In the genomic region with DNA sequence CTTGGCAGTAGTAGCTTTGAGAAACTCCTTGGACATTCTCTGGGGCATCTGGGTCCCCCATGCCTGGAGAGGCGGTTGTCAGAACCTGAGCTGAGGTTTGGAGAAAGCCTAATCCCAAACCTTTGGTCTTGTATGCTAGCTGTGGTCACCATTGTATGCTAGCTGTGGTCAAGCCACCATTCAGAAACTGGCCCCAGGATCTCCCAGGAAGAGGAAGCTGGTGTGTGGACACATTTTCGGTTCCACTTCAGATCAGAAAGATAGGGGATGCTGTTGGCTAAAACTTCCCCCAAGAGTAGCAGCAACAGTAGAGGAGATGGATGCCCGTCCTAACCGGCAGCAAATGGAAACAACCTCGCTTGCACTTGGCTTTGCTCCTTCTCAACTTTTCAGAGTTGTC, we compare ENCODE assay signal across 23 mouse cellular contexts.
"Had no signal": no experiment of that assay in that cellular context is flagged by ENCODE, and none has a peak within 500 bp of the region (broad histone marks: within the 10 kb centered on the region; RNA-seq: fewer than 3 reads in every experiment).

No protein-coding gene starts in this region.

- H3K27ac ChIP-seq: intestine, embryonic 15.5 days; kidney, embryonic 15.5 days; left cerebral cortex, adult 2 months; liver, embryonic 12.5 days; liver, embryonic 15.5 days; lung, embryonic 15.5 days; macrophage; midbrain, embryonic 10.5 days had no signal

- H3K9ac ChIP-seq: intestine, embryonic 15.5 days; kidney, embryonic 15.5 days; liver, embryonic 12.5 days; liver, embryonic 15.5 days; lung, embryonic 15.5 days had no signal

- H3K9me3 ChIP-seq: intestine, embryonic 15.5 days; kidney, embryonic 15.5 days; liver, embryonic 12.5 days; liver, embryonic 15.5 days; lung, embryonic 15.5 days; megakaryocyte, embryonic 14.5 days; midbrain, embryonic 10.5 days had no signal

- H3K4me3 ChIP-seq: intestine, embryonic 15.5 days; kidney, embryonic 15.5 days; left cerebral cortex, adult 2 months; liver, embryonic 12.5 days; liver, embryonic 15.5 days; lung, embryonic 15.5 days; megakaryocyte, embryonic 14.5 days; midbrain, embryonic 10.5 days had no signal

- DNase-seq: kidney, adult 11 months; kidney, adult 8-10 months; kidney, postnatal 14 days; kidney, postnatal 4 days; layer of hippocampus, postnatal 36 days; lung, adult 18-20 months; lung, postnatal 14 days; midbrain, embryonic 14.5 days; right cerebral cortex, adult 18-20 months; right cerebral cortex, postnatal 14 days; right cerebral cortex, postnatal 4 days; thymus, adult 2 months; thymus, postnatal 14 days; thymus, postnatal 4 days had no signal

- H3K4me1 ChIP-seq: liver, embryonic 12.5 days; liver, embryonic 15.5 days; lung, embryonic 15.5 days; megakaryocyte, embryonic 14.5 days had no signal

- ATAC-seq: intestine, embryonic 15.5 days; liver, embryonic 12.5 days had no signal

- H3K36me3 ChIP-seq: intestine, embryonic 15.5 days; kidney, embryonic 15.5 days; liver, embryonic 12.5 days; liver, embryonic 15.5 days; lung, embryonic 15.5 days; midbrain, embryonic 10.5 days had no signal

- H3K4me2 ChIP-seq: intestine, embryonic 15.5 days; kidney, embryonic 15.5 days; liver, embryonic 12.5 days; liver, embryonic 15.5 days; lung, embryonic 15.5 days had no signal
